Mouse (Mus musculus) adrenal gland, postnatal 25 days (tissue): ENCODE measurements around the gene Ap2m1. TPM values are rescaled to one million over a fixed set of nuclear protein-coding genes. Genes with fewer than 3 reads are reported as not detected.

Experiments
- total RNA-seq: library from RNA; stranded (reverse); gene quantifications from 2 replicates; pipeline ENCODE4 v1.2.3, GENCODE M21; 2021

The Ap2m1 gene
- total RNA-seq, 1 experiment from 2014 or later = 291 TPM

Other genes with a start within 250 kb of the Ap2m1 start
- 87.6 and 125 TPM in 2 replicates for gene Parl, start 233.1 kb upstream of the Ap2m1 start, total RNA-seq
- gene Cyp2ab1, start 210.1 kb upstream of the Ap2m1 start, total RNA-seq = not detected in 2 replicates
- 73.8 and 89.1 TPM in 2 replicates for gene Abcc5, start 109.1 kb upstream of the Ap2m1 start, total RNA-seq
- gene Eif2b5, start 36.7 kb upstream of the Ap2m1 start, total RNA-seq = 58.3 and 63.8 TPM in 2 replicates
- 43.9 and 46.2 TPM in 2 replicates for gene Dvl3, start 18.5 kb upstream of the Ap2m1 start, total RNA-seq
- 87.3 and 101 TPM in 2 replicates for gene Abcf3, start 13.1 kb downstream of the Ap2m1 start, total RNA-seq
- 1.5 TPM in 1 of 2 replicates, not detected in the other for gene Vwa5b2, start 54.0 kb downstream of the Ap2m1 start, total RNA-seq
- gene Eef1akmt4, start 76.1 kb downstream of the Ap2m1 start, total RNA-seq = 7.2 and 9.1 TPM in 2 replicates
- gene Gm49333, start 76.1 kb downstream of the Ap2m1 start, total RNA-seq = not detected in 2 replicates
- gene Alg3, start 76.3 kb downstream of the Ap2m1 start, total RNA-seq = 26.2 and 41.4 TPM in 2 replicates
- gene Camk2n2, start 85.8 kb downstream of the Ap2m1 start, total RNA-seq = 15.8 and 27.8 TPM in 2 replicates
- gene Ece2, start 94.3 kb downstream of the Ap2m1 start, total RNA-seq = 11.4 and 15.0 TPM in 2 replicates
- 279 and 296 TPM in 2 replicates for gene Psmd2, start 116.2 kb downstream of the Ap2m1 start, total RNA-seq
- 337 and 368 TPM in 2 replicates for gene Eif4g1, start 132.8 kb downstream of the Ap2m1 start, total RNA-seq
- gene Fam131a, start 157.8 kb downstream of the Ap2m1 start, total RNA-seq = 14.8 and 17.6 TPM in 2 replicates
- 49.8 and 56.3 TPM in 2 replicates for gene Polr2h, start 182.2 kb downstream of the Ap2m1 start, total RNA-seq
- 45.9 and 74.4 TPM in 2 replicates for gene Clcn2, start 182.3 kb downstream of the Ap2m1 start, total RNA-seq
- gene Chrd, start 197.6 kb downstream of the Ap2m1 start, total RNA-seq = 8.1 and 13.5 TPM in 2 replicates
- 1.6 and 3.2 TPM in 2 replicates for gene Thpo, start 199.0 kb downstream of the Ap2m1 start, total RNA-seq